Mouse (Mus musculus): ENCODE measurements at regions not wholly inside any gene's neighbourhood (a gene's known extent, or its start where the extent isn't known, plus 50 kb on each side); places are given as distances from the start of the nearest gene placed in this dataset.
A peak's percentile ranks its signal among the peaks of the same experiment; 100 is the strongest.

GRCm38 (mm10) chr6:98178005-98178404 lies 164.5 kb downstream of the Gm765 start:
- DNase-seq: no peak
- H3K4me3 ChIP-seq (replicated peaks; ENCODE audit: extremely low read depth, low read depth, low read length): no peak overlapping the region
- TF ChIP-seq POLR2A (IDR thresholded peaks at IDR 0.05; ENCODE audit: borderline replicate concordance, extremely low read depth, low read depth, low read length): no peak
- no peak for TF ChIP-seq CTCF (IDR thresholded peaks at IDR 0.05; ENCODE audit: insufficient read depth, low read length)
- H3K4me1 ChIP-seq (ENCODE audit: control insufficient read depth, insufficient read depth, low read length): no peaks in the 10 kb centered on the region
- WGBS: 26% methylated on average over 2 of the region's 2 CpGs

DNA sequence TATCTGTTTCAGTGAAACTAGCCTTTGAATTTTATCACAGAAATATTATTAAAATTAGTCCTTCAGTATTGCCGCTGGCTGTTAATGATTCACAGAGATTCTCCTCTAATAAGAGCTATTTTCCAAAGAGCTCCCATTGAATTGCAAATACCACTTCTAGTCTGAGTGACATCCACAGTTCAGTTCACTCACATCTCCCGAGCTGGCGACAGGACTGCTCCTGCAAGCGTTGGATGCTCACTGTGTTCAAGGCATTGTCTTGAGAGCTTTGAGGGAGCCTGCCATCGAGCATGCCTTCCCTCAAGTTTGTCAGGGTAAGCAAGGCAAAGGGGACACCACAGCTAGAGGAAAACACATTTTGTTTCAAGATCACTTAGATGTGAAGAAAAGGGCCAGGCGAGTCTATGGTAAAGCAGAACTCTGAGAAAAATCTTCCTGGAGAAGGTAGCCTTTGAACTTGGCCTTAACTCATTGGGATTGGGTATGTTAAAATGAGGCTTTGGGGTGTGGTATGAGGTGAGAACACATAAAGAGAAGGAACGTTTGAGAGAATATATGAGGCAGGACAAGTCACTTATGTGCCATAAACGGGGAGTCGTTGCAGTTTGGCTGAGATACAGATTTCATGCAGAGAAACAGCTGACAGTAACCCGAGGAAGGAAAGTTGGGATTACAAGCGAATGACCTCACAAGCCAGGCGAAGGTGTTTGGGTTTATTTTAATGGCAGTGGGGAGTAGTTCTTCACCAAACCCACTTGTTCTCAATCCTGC lies 193.3 kb downstream of the Gm765 start:
- no peak overlapping the region for H3K4me3 ChIP-seq (replicated peaks; ENCODE audit: extremely low read depth, low read depth, low read length)
- no peaks in the 10 kb centered on the region for H3K4me1 ChIP-seq (ENCODE audit: control insufficient read depth, insufficient read depth, low read length)
- no peak for DNase-seq
- TF ChIP-seq POLR2A (IDR thresholded peaks at IDR 0.05; ENCODE audit: borderline replicate concordance, extremely low read depth, low read depth, low read length) (no peak), CTCF (IDR thresholded peaks at IDR 0.05; ENCODE audit: insufficient read depth, low read length) (no peak)
- WGBS: 66% methylated on average over 12 of the region's 12 CpGs

GRCm38 (mm10) chr6:98147855-98148254 lies 194.7 kb downstream of the Gm765 start:
- TF ChIP-seq CTCF (IDR thresholded peaks at IDR 0.05; ENCODE audit: insufficient read depth, low read length) (no peak), POLR2A (IDR thresholded peaks at IDR 0.05; ENCODE audit: borderline replicate concordance, extremely low read depth, low read depth, low read length) (no peak)
- 87% methylated on average over 5 of the region's 5 CpGs for WGBS
- no peak overlapping the region for H3K4me3 ChIP-seq (replicated peaks; ENCODE audit: extremely low read depth, low read depth, low read length)
- no peak for DNase-seq
- no peaks in the 10 kb centered on the region for H3K4me1 ChIP-seq (ENCODE audit: control insufficient read depth, insufficient read depth, low read length)

DNA sequence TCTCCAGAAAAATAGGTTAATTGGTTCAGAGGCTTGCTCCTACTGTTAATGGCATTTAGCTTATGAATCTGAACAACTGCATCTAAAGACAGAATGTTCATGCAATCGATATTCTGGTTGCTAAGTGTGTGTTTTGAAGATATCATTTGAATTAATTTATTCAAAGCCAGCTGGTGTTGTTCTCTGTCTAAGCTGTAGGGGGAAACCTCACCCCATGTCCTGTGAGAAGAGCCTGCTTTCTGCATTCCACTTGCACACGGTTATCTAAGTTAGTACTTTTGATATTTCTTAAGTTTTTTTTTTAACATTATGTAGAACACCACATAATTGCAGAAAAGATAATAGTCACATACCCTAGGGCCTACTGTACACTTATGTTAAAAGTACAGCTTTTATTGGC lies 209.6 kb downstream of the Gm765 start:
- TF ChIP-seq CTCF (IDR thresholded peaks at IDR 0.05; ENCODE audit: insufficient read depth, low read length) (0 out of 2 replicates have a peak, but pooled peaks have one; percentile 15), POLR2A (IDR thresholded peaks at IDR 0.05; ENCODE audit: borderline replicate concordance, extremely low read depth, low read depth, low read length) (no peak)
- DNase-seq: no peak
- Histone ChIP-seq H3K4me1 (ENCODE audit: control insufficient read depth, insufficient read depth, low read length) (no peaks in the 10 kb centered on the region), H3K4me3 (replicated peaks; ENCODE audit: extremely low read depth, low read depth, low read length) (no peak overlapping the region)
- WGBS: 12% methylated on average over 2 of the region's 2 CpGs

- 56% methylated on average over 7 of the region's 7 CpGs for WGBS
- DNase-seq: no peak
Measured at GRCm38 (mm10) chr6:98125434-98125833, 217.1 kb downstream of the Gm765 start.

DNA sequence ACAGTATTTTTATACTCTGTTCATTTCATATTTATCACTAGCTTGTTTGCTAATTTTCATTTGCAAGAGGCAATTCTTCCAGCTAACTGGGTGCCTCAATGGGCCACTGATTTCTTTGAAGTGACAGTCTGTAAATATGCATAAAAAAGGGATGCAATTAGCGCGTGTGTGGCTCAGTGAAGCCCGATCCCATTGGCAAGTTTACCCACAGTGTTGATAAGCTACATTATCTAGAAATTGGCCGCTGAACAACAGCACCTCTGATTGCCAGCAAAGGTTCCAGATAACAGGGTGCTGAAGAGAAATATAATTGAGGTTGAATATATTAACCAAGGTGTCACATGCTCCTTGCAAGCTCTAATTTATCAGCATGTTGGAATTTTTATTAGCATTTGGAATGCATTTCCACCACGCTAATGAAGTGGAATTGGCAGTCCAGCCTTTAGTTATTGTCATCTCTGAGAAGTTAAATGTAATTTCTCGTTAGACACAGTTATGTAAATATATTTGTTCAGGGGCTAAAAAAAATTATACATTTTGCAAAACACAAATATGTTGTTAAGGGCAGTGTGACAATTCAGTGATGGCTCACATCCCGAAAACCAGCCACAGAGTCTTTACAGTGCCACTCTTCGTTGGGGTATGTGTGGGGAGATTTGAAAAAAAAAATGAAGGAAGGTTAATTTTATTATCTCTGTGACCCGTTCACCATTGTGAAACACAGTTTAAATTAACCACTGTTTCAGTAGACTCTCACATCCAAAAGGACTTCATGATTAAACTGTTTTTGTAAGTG lies 224.0 kb downstream of the Gm765 start:
- H3K4me3 ChIP-seq (replicated peaks; ENCODE audit: extremely low read depth, low read depth, low read length): no peak overlapping the region
- 52% methylated on average over 9 of the region's 9 CpGs for WGBS
- H3K4me1 ChIP-seq (ENCODE audit: control insufficient read depth, insufficient read depth, low read length): peaks cover 2% of the 10 kb centered on the region; the same call in 1 of the 2 replicates
- TF ChIP-seq CTCF (IDR thresholded peaks at IDR 0.05; ENCODE audit: insufficient read depth, low read length) (no peak), POLR2A (IDR thresholded peaks at IDR 0.05; ENCODE audit: borderline replicate concordance, extremely low read depth, low read depth, low read length) (no peak)
- DNase-seq: no peak

More at GRCm38 (mm10) chr6:98125434-98125833, 217.1 kb downstream of the Gm765 start:
- no peaks in the 10 kb centered on the region for H3K4me1 ChIP-seq (ENCODE audit: control insufficient read depth, insufficient read depth, low read length)
- H3K4me3 ChIP-seq (replicated peaks; ENCODE audit: extremely low read depth, low read depth, low read length): no peak overlapping the region
- no peak for TF ChIP-seq POLR2A (IDR thresholded peaks at IDR 0.05; ENCODE audit: borderline replicate concordance, extremely low read depth, low read depth, low read length)

GRCm38 (mm10) chr6:98114327-98115134 lies 228.0 kb downstream of the Gm765 start:
- no peak for DNase-seq
- 41% methylated on average over 9 of the region's 9 CpGs for WGBS
- H3K4me3 ChIP-seq (replicated peaks; ENCODE audit: extremely low read depth, low read depth, low read length): no peak overlapping the region
- peaks cover 2% of the 10 kb centered on the region; the same call in 1 of the 2 replicates for H3K4me1 ChIP-seq (ENCODE audit: control insufficient read depth, insufficient read depth, low read length)
- no peak for TF ChIP-seq CTCF (IDR thresholded peaks at IDR 0.05; ENCODE audit: insufficient read depth, low read length)
- no peak for TF ChIP-seq POLR2A (IDR thresholded peaks at IDR 0.05; ENCODE audit: borderline replicate concordance, extremely low read depth, low read depth, low read length)

DNA sequence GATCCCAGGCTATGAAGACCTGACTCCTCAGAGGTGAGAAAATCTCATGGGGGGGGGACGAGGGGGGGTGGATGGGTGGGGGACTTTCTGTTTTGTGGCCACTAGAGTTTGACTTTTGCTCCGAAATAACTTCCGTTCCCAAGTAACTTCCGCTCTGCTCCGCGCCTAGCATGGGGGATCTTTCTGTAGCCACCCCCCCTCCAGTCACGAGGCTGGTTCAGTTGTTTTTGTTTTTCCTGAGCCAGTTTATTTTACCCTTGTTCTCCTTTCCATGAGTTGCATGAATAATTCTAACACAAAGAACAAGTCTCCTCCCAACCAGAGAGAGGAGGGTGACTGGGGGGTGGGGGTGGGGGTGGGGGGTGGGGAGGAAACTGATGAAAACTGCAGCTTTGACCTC lies 228.8 kb downstream of the Gm765 start:
- 19% methylated on average over 7 of the region's 7 CpGs for WGBS
- TF ChIP-seq POLR2A (IDR thresholded peaks at IDR 0.05; ENCODE audit: borderline replicate concordance, extremely low read depth, low read depth, low read length) (no peak), CTCF (IDR thresholded peaks at IDR 0.05; ENCODE audit: insufficient read depth, low read length) (no peak)
- no peak overlapping the region for H3K4me3 ChIP-seq (replicated peaks; ENCODE audit: extremely low read depth, low read depth, low read length)
- peaks cover 2% of the 10 kb centered on the region; the same call in 1 of the 2 replicates for H3K4me1 ChIP-seq (ENCODE audit: control insufficient read depth, insufficient read depth, low read length)
- no peak for DNase-seq

- 86% methylated on average over 7 of the region's 7 CpGs for WGBS
- Histone ChIP-seq H3K4me1 (ENCODE audit: control insufficient read depth, insufficient read depth, low read length) (peaks cover 2% of the 10 kb centered on the region; the same call in 1 of the 2 replicates), H3K4me3 (replicated peaks; ENCODE audit: extremely low read depth, low read depth, low read length) (no peak overlapping the region)
- no peak for DNase-seq
- no peak for TF ChIP-seq POLR2A (IDR thresholded peaks at IDR 0.05; ENCODE audit: borderline replicate concordance, extremely low read depth, low read depth, low read length)
- TF ChIP-seq CTCF (IDR thresholded peaks at IDR 0.05; ENCODE audit: insufficient read depth, low read length): no peak
Measured at GRCm38 (mm10) chr6:98112495-98113115, 229.9 kb downstream of the Gm765 start.

Measured in lung, adult 2 months (tissue).